In the genomic region with DNA sequence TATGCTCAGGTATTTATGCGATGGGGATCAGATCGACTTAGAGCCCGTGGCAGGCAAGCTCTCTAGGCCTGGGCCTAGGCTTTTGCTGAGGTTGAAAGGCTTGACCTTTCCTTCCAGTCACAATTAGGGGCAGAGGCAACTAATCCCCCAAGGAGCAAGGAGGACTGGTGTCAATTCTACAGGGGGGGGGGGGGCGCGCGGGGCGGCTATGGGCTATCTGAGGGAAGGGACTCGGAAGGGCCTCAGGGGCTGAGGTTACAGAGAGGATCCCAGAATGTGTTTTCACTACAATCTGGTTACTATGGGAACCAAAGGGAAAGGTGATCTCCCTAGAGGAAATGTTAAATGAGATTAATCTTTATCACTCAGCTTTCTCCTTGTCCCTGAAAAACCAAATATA, we compare ENCODE assay signal across 39 mouse cellular contexts. TPM values are rescaled to one million over a fixed set of nuclear protein-coding genes. Genes with fewer than 3 reads are reported as not detected.
DNase-seq lines count a peak whose midpoint lies in the region; ATAC-seq and TF ChIP-seq lines count a peak whose summit lies in the region.
"Had no signal": no experiment of that assay in that cellular context is flagged by ENCODE, and none has a peak within 500 bp of the region (broad histone marks: within the 10 kb centered on the region; RNA-seq: fewer than 3 reads in every experiment).

No protein-coding gene starts in this region.

- no peak for TF ChIP-seq POLR2A in ES-Bruce4 (IDR thresholded peaks at IDR 0.05; ENCODE audit: insufficient read depth, low read length)

- no peak for DNase-seq in kidney, adult 9 months
- peak; percentile 67 for DNase-seq in embryonic facial prominence, embryonic 10.5 days (ENCODE audit: low spot score)
- DNase-seq: adrenal gland, postnatal 14 days; cerebellum, adult 18-20 months; cerebellum, postnatal 10 days; gastrocnemius, postnatal 10 days; heart, postnatal 36 days; kidney, adult 18-20 months; layer of hippocampus, postnatal 36 days; liver, embryonic 13.5 days; lung, adult 18-20 months; lung, postnatal 4 days; right cerebral cortex, adult 18-20 months; right cerebral cortex, postnatal 4 days; thymus, adult 18-20 months; thymus, postnatal 25 days had no signal

- TF ChIP-seq CTCF in ES-Bruce4 (IDR thresholded peaks at IDR 0.05; ENCODE audit: low read depth, low read length), result no peak

- H3K27ac ChIP-seq in kidney, embryonic 15.5 days, result peak overlapping the region; percentile 48; the same call in 1 of the 2 replicates
- peak overlapping the region; percentile 95 for H3K27ac ChIP-seq in ES-Bruce4 (ENCODE audit: insufficient read depth, low read length)
- H3K27ac ChIP-seq in brown adipose tissue, adult 24 weeks (replicated peaks; ENCODE audit: low read depth, low read length), result peak overlapping the region; percentile 89
- no peak overlapping the region for H3K27ac ChIP-seq in embryonic facial prominence, embryonic 10.5 days (replicated peaks)
- H3K27ac ChIP-seq in heart, embryonic 11.5 days (ENCODE audit: low read depth, low read length), result no peak overlapping the region
- H3K27ac ChIP-seq: embryonic facial prominence, embryonic 15.5 days; forebrain, embryonic 12.5 days; heart, embryonic 15.5 days; hindbrain, embryonic 15.5 days; limb, embryonic 10.5 days; limb, embryonic 15.5 days; liver, embryonic 13.5 days; midbrain, embryonic 15.5 days; neural tube, embryonic 15.5 days; stomach, postnatal 0 days had no signal

- no peak overlapping the region for H3K4me3 ChIP-seq in kidney, embryonic 15.5 days (replicated peaks)
- no peak overlapping the region for H3K4me3 ChIP-seq in ES-Bruce4 (ENCODE audit: low read depth, low read length)
- no peak overlapping the region for H3K4me3 ChIP-seq in brown adipose tissue, adult 24 weeks (ENCODE audit: insufficient read depth, low read depth, low read length)
- H3K4me3 ChIP-seq in embryonic facial prominence, embryonic 10.5 days, result no peak overlapping the region
- H3K4me3 ChIP-seq in heart, embryonic 11.5 days (ENCODE audit: low read depth, low read length), result no peak overlapping the region
- H3K4me3 ChIP-seq: embryonic facial prominence, embryonic 15.5 days; forebrain, embryonic 12.5 days; heart, embryonic 15.5 days; hindbrain, embryonic 15.5 days; limb, embryonic 10.5 days; limb, embryonic 15.5 days; liver, embryonic 13.5 days; megakaryocyte, embryonic 14.5 days; midbrain, embryonic 15.5 days; neural tube, embryonic 15.5 days had no signal

- 0 out of 2 replicates have a peak, but pooled peaks have one; percentile 34 for TF ChIP-seq EP300 in ES-Bruce4 (IDR thresholded peaks at IDR 0.05; ENCODE audit: insufficient read depth, low read depth, low read length)

- H3K4me1 ChIP-seq in kidney, embryonic 15.5 days, result 0 out of 2 replicates have a peak, but pooled peaks cover 7% of the 10 kb centered on the region
- peaks cover 9% of the 10 kb centered on the region for H3K4me1 ChIP-seq in ES-Bruce4 (ENCODE audit: control insufficient read depth, insufficient read depth, low read length)
- peaks cover 12% of the 10 kb centered on the region; the same call in 1 of the 2 replicates for H3K4me1 ChIP-seq in brown adipose tissue, adult 24 weeks (ENCODE audit: control insufficient read depth, insufficient read depth, insufficient read length, low read length)
- H3K4me1 ChIP-seq in embryonic facial prominence, embryonic 10.5 days, result peaks cover 24% of the 10 kb centered on the region
- 0 out of 2 replicates have a peak, but pooled peaks cover 3% of the 10 kb centered on the region for H3K4me1 ChIP-seq in heart, embryonic 11.5 days (ENCODE audit: control insufficient read depth, insufficient read depth, low read length)
- H3K4me1 ChIP-seq: embryonic facial prominence, embryonic 15.5 days; forebrain, embryonic 12.5 days; heart, embryonic 15.5 days; hindbrain, embryonic 15.5 days; limb, embryonic 15.5 days; midbrain, embryonic 15.5 days; neural tube, embryonic 15.5 days had no signal

- no peaks in the 10 kb centered on the region for H3K27me3 ChIP-seq in kidney, embryonic 15.5 days
- H3K27me3 ChIP-seq in ES-Bruce4 (ENCODE audit: control insufficient read depth, insufficient read depth, low read length, poor library complexity, severe bottlenecking), result no peaks in the 10 kb centered on the region
- H3K27me3 ChIP-seq in embryonic facial prominence, embryonic 10.5 days (replicated peaks; ENCODE audit: low read depth, poor library complexity, severe bottlenecking), result no peaks in the 10 kb centered on the region
- no peaks in the 10 kb centered on the region for H3K27me3 ChIP-seq in heart, embryonic 11.5 days (ENCODE audit: control insufficient read depth, insufficient read depth, low read length)
- H3K27me3 ChIP-seq: embryonic facial prominence, embryonic 15.5 days; forebrain, embryonic 12.5 days; heart, embryonic 15.5 days; hindbrain, embryonic 15.5 days; limb, embryonic 15.5 days; liver, embryonic 13.5 days; megakaryocyte, embryonic 14.5 days; midbrain, embryonic 15.5 days; neural tube, embryonic 15.5 days had no signal

- H3K9me3 ChIP-seq in kidney, embryonic 15.5 days (replicated peaks), result 0 out of 2 replicates have a peak, but pooled peaks cover under 1% of the 10 kb centered on the region
- no peaks in the 10 kb centered on the region for H3K9me3 ChIP-seq in ES-Bruce4 (replicated peaks; ENCODE audit: control insufficient read depth, insufficient read depth, low read length, poor library complexity, severe bottlenecking)
- H3K9me3 ChIP-seq in embryonic facial prominence, embryonic 10.5 days, result no peaks in the 10 kb centered on the region
- H3K9me3 ChIP-seq in heart, embryonic 11.5 days (replicated peaks; ENCODE audit: control insufficient read depth, low read length), result no peaks in the 10 kb centered on the region
- H3K9me3 ChIP-seq: embryonic facial prominence, embryonic 15.5 days; forebrain, embryonic 12.5 days; G1E; heart, embryonic 15.5 days; hindbrain, embryonic 15.5 days; limb, embryonic 10.5 days; limb, embryonic 15.5 days; liver, embryonic 13.5 days; megakaryocyte, embryonic 14.5 days; midbrain, embryonic 15.5 days; neural tube, embryonic 15.5 days had no signal

- 0 out of 2 replicates have a peak, but pooled peaks have one; percentile 22 for ATAC-seq in kidney, embryonic 15.5 days (replicated peaks; ENCODE audit: low FRiP score)
- ATAC-seq in megakaryocyte-erythroid progenitor cell, adult 5-6 weeks (replicated peaks; ENCODE audit: low FRiP score, low TSS enrichment, poor library complexity, severe bottlenecking), result no peak
- no peak for ATAC-seq in heart, embryonic 11.5 days (replicated peaks; ENCODE audit: insufficient number of reproducible peaks, low FRiP score, low TSS enrichment)
- ATAC-seq: CD4-positive, CD25-positive, alpha-beta regulatory T cell, adult 4 months; lung, postnatal 0 days; midbrain, embryonic 15.5 days had no signal

- H3K4me2 ChIP-seq in kidney, embryonic 15.5 days, result no peak overlapping the region
- no peak overlapping the region for H3K4me2 ChIP-seq in heart, embryonic 11.5 days
- H3K4me2 ChIP-seq: embryonic facial prominence, embryonic 15.5 days; forebrain, embryonic 12.5 days; heart, embryonic 15.5 days; hindbrain, embryonic 15.5 days; limb, embryonic 15.5 days; liver, embryonic 13.5 days; midbrain, embryonic 15.5 days; neural tube, embryonic 15.5 days had no signal

- H3K36me3 ChIP-seq in kidney, embryonic 15.5 days, result peaks cover 25% of the 10 kb centered on the region
- H3K36me3 ChIP-seq in ES-Bruce4 (ENCODE audit: control insufficient read depth, insufficient read depth, low read length, poor library complexity, severe bottlenecking), result peaks cover 12% of the 10 kb centered on the region
- H3K36me3 ChIP-seq in embryonic facial prominence, embryonic 10.5 days (replicated peaks), result peaks cover 33% of the 10 kb centered on the region
- peaks cover 8% of the 10 kb centered on the region for H3K36me3 ChIP-seq in heart, embryonic 11.5 days (ENCODE audit: control insufficient read depth, insufficient read depth, low read length)

- WGBS in kidney, embryonic 15.5 days, result 53% methylated on average over 8 of the region's 8 CpGs
- 9% methylated on average over 8 of the region's 8 CpGs for WGBS in embryonic facial prominence, embryonic 10.5 days
- 22% methylated on average over 8 of the region's 8 CpGs for WGBS in heart, embryonic 11.5 days (ENCODE audit: insufficient replicate concordance)

- no peak overlapping the region for H3K9ac ChIP-seq in kidney, embryonic 15.5 days
- H3K9ac ChIP-seq in ES-Bruce4 (ENCODE audit: low read depth, poor library complexity, severe bottlenecking), result no peak overlapping the region
- H3K9ac ChIP-seq in heart, embryonic 11.5 days (ENCODE audit: low read depth, low read length), result no peak overlapping the region
- H3K9ac ChIP-seq: embryonic facial prominence, embryonic 15.5 days; forebrain, embryonic 12.5 days; heart, embryonic 15.5 days; hindbrain, embryonic 15.5 days; limb, embryonic 15.5 days; liver, embryonic 13.5 days; midbrain, embryonic 15.5 days; neural tube, embryonic 15.5 days had no signal

RNA-seq across cellular contexts. Expression of gene Rpl7l1, which starts 14.9 kb away (rescaled TPM):
- polyA plus RNA-seq in kidney, embryonic 15.5 days (2015; fragmentation: Nextera tagmentation; extraction: Ambion mirVana), result 179 and 189 TPM in 2 replicates
- polyA plus RNA-seq in ES-Bruce4 (2011; ENCODE audit: insufficient read depth, insufficient read length, low read depth, missing spikeins), result 167 and 196 TPM in 2 replicates
- polyA plus RNA-seq in brown adipose tissue, adult 24 weeks (2012; ENCODE audit: insufficient read depth, insufficient read length, missing spikeins), result 51.1 and 77.6 TPM in 2 replicates
- polyA plus RNA-seq in embryonic facial prominence, embryonic 10.5 days (2016; fragmentation: Nextera tagmentation; extraction: Ambion mirVana), result 222 and 236 TPM in 2 replicates
- total RNA-seq in megakaryocyte-erythroid progenitor cell, adult 5-6 weeks (2014; fragmentation: Nextera tagmentation), result 90.3 and 93.8 TPM in 2 replicates
- total RNA-seq in megakaryocyte-erythroid progenitor cell, adult 5-6 weeks (2017), result 201 and 239 TPM in 2 replicates
- polyA plus RNA-seq in heart, embryonic 11.5 days (2014; fragmentation: Nextera tagmentation; extraction: Ambion mirVana), result 115 and 116 TPM in 2 replicates

RNA-seq across cellular contexts. Expression of gene 2310039H08Rik, which starts 25.0 kb away (rescaled TPM):
- 75.6 and 80.0 TPM in 2 replicates for polyA plus RNA-seq in kidney, embryonic 15.5 days (2015; fragmentation: Nextera tagmentation; extraction: Ambion mirVana)
- 6.7 and 7.2 TPM in 2 replicates for polyA plus RNA-seq in ES-Bruce4 (2011; ENCODE audit: insufficient read depth, insufficient read length, low read depth, missing spikeins)
- 62.8 and 70.6 TPM in 2 replicates for polyA plus RNA-seq in brown adipose tissue, adult 24 weeks (2012; ENCODE audit: insufficient read depth, insufficient read length, missing spikeins)
- polyA plus RNA-seq in embryonic facial prominence, embryonic 10.5 days (2016; fragmentation: Nextera tagmentation; extraction: Ambion mirVana), result 44.8 TPM in 2 replicates
- 31.1 and 31.3 TPM in 2 replicates for total RNA-seq in megakaryocyte-erythroid progenitor cell, adult 5-6 weeks (2014; fragmentation: Nextera tagmentation)
- total RNA-seq in megakaryocyte-erythroid progenitor cell, adult 5-6 weeks (2017), result 11.9 TPM in 2 replicates
- 43.9 and 45.3 TPM in 2 replicates for polyA plus RNA-seq in heart, embryonic 11.5 days (2014; fragmentation: Nextera tagmentation; extraction: Ambion mirVana)

RNA-seq across cellular contexts. Expression of gene Ptcra, which starts 33.9 kb away (rescaled TPM):
- 0.33 and 0.64 TPM in 2 replicates for polyA plus RNA-seq in kidney, embryonic 15.5 days (2015; fragmentation: Nextera tagmentation; extraction: Ambion mirVana)
- polyA plus RNA-seq in ES-Bruce4 (2011; ENCODE audit: insufficient read depth, insufficient read length, low read depth, missing spikeins), result 1.1 and 1.7 TPM in 2 replicates
- polyA plus RNA-seq in brown adipose tissue, adult 24 weeks (2012; ENCODE audit: insufficient read depth, insufficient read length, missing spikeins), result not detected in 2 replicates
- polyA plus RNA-seq in embryonic facial prominence, embryonic 10.5 days (2016; fragmentation: Nextera tagmentation; extraction: Ambion mirVana), result 0.62 and 1.6 TPM in 2 replicates
- not detected in 2 replicates for total RNA-seq in megakaryocyte-erythroid progenitor cell, adult 5-6 weeks (2014; fragmentation: Nextera tagmentation)
- not detected in 2 replicates for total RNA-seq in megakaryocyte-erythroid progenitor cell, adult 5-6 weeks (2017)
- 0.24 and 0.34 TPM in 2 replicates for polyA plus RNA-seq in heart, embryonic 11.5 days (2014; fragmentation: Nextera tagmentation; extraction: Ambion mirVana)
- total RNA-seq: common myeloid progenitor, adult 5-6 weeks; heart, adult 8-10 months; heart, postnatal 36 days; left cerebral cortex, postnatal 10 days had no signal
- polyA plus RNA-seq: gonadal fat pad, adult 2 months; large intestine, adult 2 months; lung, postnatal 0 days had no signal

RNA-seq across cellular contexts. Expression of gene Cnpy3, which starts 45.4 kb away (rescaled TPM):
- 79.3 and 83.5 TPM in 2 replicates for polyA plus RNA-seq in kidney, embryonic 15.5 days (2015; fragmentation: Nextera tagmentation; extraction: Ambion mirVana)
- 31.2 and 37.2 TPM in 2 replicates for polyA plus RNA-seq in ES-Bruce4 (2011; ENCODE audit: insufficient read depth, insufficient read length, low read depth, missing spikeins)
- 14.2 and 16.3 TPM in 2 replicates for polyA plus RNA-seq in brown adipose tissue, adult 24 weeks (2012; ENCODE audit: insufficient read depth, insufficient read length, missing spikeins)
- 65.8 and 68.2 TPM in 2 replicates for polyA plus RNA-seq in embryonic facial prominence, embryonic 10.5 days (2016; fragmentation: Nextera tagmentation; extraction: Ambion mirVana)
- 23.4 and 39.6 TPM in 2 replicates for total RNA-seq in megakaryocyte-erythroid progenitor cell, adult 5-6 weeks (2014; fragmentation: Nextera tagmentation)
- total RNA-seq in megakaryocyte-erythroid progenitor cell, adult 5-6 weeks (2017), result 28.6 and 45.3 TPM in 2 replicates
- polyA plus RNA-seq in heart, embryonic 11.5 days (2014; fragmentation: Nextera tagmentation; extraction: Ambion mirVana), result 46.5 and 51.9 TPM in 2 replicates

Comparison
In these comparisons a context has a peak if more than half of its experiments do, and no peak if none do; other contexts are left out.
1. H3K27ac ChIP-seq: peak in kidney, embryonic 15.5 days (single experiment), ES-Bruce4 (single experiment) and brown adipose tissue, adult 24 weeks (single experiment); none in embryonic facial prominence, embryonic 10.5 days (single experiment) and heart, embryonic 11.5 days (single experiment).